Mouse (Mus musculus) ES-E14 (cell line): Measurements from ENCODE around the gene Gm10577.

Experiments used
- CHD2 ChIP-seq: IDR thresholded peaks from 2 replicates; pipeline ENCODE4 v1.6.1; 2014; ENCODE audit warnings: mild to moderate bottlenecking, low read depth, low read length, inconsistent platforms
- HCFC1 ChIP-seq: IDR thresholded peaks from 2 replicates; pipeline ENCODE4 v1.6.1; 2012; ENCODE audit warnings: low read length, inconsistent platforms, borderline replicate concordance; ENCODE audit not compliant: insufficient read depth
- MAFK ChIP-seq: IDR thresholded peaks from 2 replicates; pipeline ENCODE4 v1.6.1; 2014; ENCODE audit warnings: mild to moderate bottlenecking, low read depth, low read length, inconsistent platforms; ENCODE audit not compliant: insufficient read depth
- ZC3H11A ChIP-seq: IDR thresholded peaks from 2 replicates; pipeline ENCODE4 v1.6.1; 2012; ENCODE audit warnings: low read depth, mild to moderate bottlenecking, inconsistent platforms, low read length, borderline replicate concordance
- ZNF384 ChIP-seq: IDR thresholded peaks from 2 replicates; pipeline ENCODE4 v1.6.1; 2012; ENCODE audit warnings: low read depth, low read length, inconsistent platforms

GRCm38 (mm10) chr4:101043691-101044090 is 23.2 kb upstream of the Gm10577 start:
- no peak for TF ChIP-seq HCFC1
- TF ChIP-seq MAFK, result no peak
- no peak for TF ChIP-seq CHD2
- TF ChIP-seq ZC3H11A, result no peak
- TF ChIP-seq ZNF384, result no peak
